Mouse (Mus musculus) ES-Bruce4 (cell line): ENCODE data around the gene 2700049A03Rik.

ENCODE experiments used
- CTCF ChIP-seq: IDR thresholded peaks from one replicate; pipeline ENCODE4 v1.8.1; 2011; ENCODE audit warnings: low read depth, low read length
- POLR2A ChIP-seq: IDR thresholded peaks from one replicate; pipeline ENCODE4 v1.8.1; 2011; ENCODE audit warnings: low read length; ENCODE audit not compliant: insufficient read depth

DNA sequence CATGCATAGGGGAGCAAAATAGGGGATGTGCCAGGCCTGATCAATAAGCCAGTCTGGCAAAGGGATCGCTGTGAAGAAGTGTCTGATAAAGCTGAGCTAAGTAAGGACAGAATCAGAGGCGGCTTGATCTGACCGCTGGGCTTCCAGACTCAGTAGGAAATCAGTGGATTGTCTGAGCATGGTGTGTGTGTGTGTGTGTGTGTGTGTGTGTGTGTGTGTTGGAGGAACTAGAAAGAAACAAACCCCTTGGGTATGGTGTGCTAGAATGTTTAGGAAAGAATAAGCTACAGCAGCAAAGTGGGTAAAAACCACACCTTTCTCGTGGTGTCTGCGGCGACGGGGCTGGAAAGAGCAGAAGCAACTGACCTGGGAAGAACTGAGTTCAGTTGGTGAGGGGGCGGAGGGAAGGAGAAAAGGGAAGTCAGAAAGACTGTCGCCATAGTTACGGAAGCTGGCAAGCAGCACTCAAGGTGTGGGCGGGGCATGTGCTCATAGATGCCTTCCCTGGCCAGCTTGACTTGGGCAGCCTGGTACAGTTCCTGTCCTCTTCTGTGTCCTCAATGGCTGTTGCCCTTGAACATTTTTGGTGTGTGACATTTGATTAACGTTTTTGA lies 22.9 kb upstream of the 2700049A03Rik start:
- TF ChIP-seq CTCF (no peak), POLR2A (no peak)
